Mouse (Mus musculus) adrenal gland, postnatal 14 days (tissue): ENCODE results near the gene Clasp1. TPM values are rescaled to one million over a fixed set of nuclear protein-coding genes. Genes with fewer than 3 reads are reported as not detected.

Experiments
- DNase-seq: peaks from one replicate; pipeline ENCODE4 v3.0.0; 2021; ENCODE audit warnings: mixed read lengths
- total RNA-seq: library from RNA; stranded (reverse); gene quantifications from 2 replicates; pipeline ENCODE4 v1.2.3, GENCODE M21; 2021

Clasp1 gene
- total RNA-seq, 1 experiment from 2014 or later, result 46.3 TPM

- DNase-seq, result no peak
These were observed 272.1 kb downstream of the Clasp1 start for GRCm38 (mm10) chr1:118660880-118661465.

Other genes starting within 250 kb of the Clasp1 start
- not detected in 2 replicates for gene Gm29106, start 212.5 kb upstream of the Clasp1 start, total RNA-seq
- gene Tsn, start 77.3 kb upstream of the Clasp1 start, total RNA-seq, result 94.0 and 114 TPM in 2 replicates
- 43.1 and 46.0 TPM in 2 replicates for gene Nifk, start 67.2 kb upstream of the Clasp1 start, total RNA-seq
- gene Tfcp2l1, start 238.9 kb downstream of the Clasp1 start, total RNA-seq, result 0.56 and 1.7 TPM in 2 replicates